Mouse (Mus musculus): ENCODE results near the gene Trim24.

GRCm38 (mm10) chr6:38012829-38013228 lies 142.2 kb downstream of the Trim24 start:
- TF ChIP-seq CTCF (IDR thresholded peaks at IDR 0.05) (no peak), EP300 (IDR thresholded peaks at IDR 0.05; ENCODE audit: insufficient read depth, low read depth, low read length) (no peak)

Data from heart, adult 2 months (tissue).